Mouse (Mus musculus) heart, embryonic 15.5 days (tissue): ENCODE measurements around the gene Bckdk. TPM values are rescaled to one million over a fixed set of nuclear protein-coding genes. Genes with fewer than 3 reads are reported as not detected.

ENCODE experiments used
- ATAC-seq: fragments of 200-750 bp; cut with Nextera tagmentation; replicated peaks from 2 replicates; pipeline ENCODE4 v1.8.0; 2017; ENCODE audit warnings: low read depth, moderate TSS enrichment; ENCODE audit not compliant: insufficient number of reproducible peaks, insufficient read depth, low FRiP score
- H3K27ac ChIP-seq: fragments of 300-500 bp; sonication (generic); 2 replicates; pipeline ENCODE4 v1.5.1; 2015; ENCODE audit warnings: mild to moderate bottlenecking, inconsistent platforms
- H3K27me3 ChIP-seq: fragments of 300-500 bp; sonication (generic); 2 replicates; pipeline ENCODE4 v1.6.1; 2015; ENCODE audit warnings: inconsistent platforms
- H3K36me3 ChIP-seq: fragments of 300-500 bp; sonication (generic); 2 replicates; pipeline ENCODE4 v1.6.1; 2015; ENCODE audit warnings: mild to moderate bottlenecking, inconsistent platforms
- H3K4me1 ChIP-seq: fragments of 300-500 bp; sonication (generic); replicated peaks from 2 replicates; pipeline ENCODE4 v1.6.1; 2015; ENCODE audit warnings: inconsistent platforms
- H3K4me2 ChIP-seq: fragments of 300-500 bp; sonication (generic); 2 replicates; pipeline ENCODE4 v1.6.1; 2015; ENCODE audit warnings: inconsistent platforms, mild to moderate bottlenecking, moderate library complexity
- H3K4me3 ChIP-seq: fragments of 300-500 bp; sonication (generic); 2 replicates; pipeline ENCODE4 v1.5.1; 2015; ENCODE audit warnings: mild to moderate bottlenecking, inconsistent platforms
- H3K9ac ChIP-seq: fragments of 300-500 bp; sonication (generic); 2 replicates; pipeline ENCODE4 v1.6.1; 2015; ENCODE audit warnings: mild to moderate bottlenecking, inconsistent platforms
- H3K9me3 ChIP-seq: fragments of 300-500 bp; sonication (generic); replicated peaks from 2 replicates; pipeline ENCODE4 v1.6.1; 2016; ENCODE audit warnings: inconsistent platforms
- WGBS: fragments of 180-500 bp; shearing (Covaris S2); methylation state at CpG from one replicate; pipeline ENCODE4 v1.1.7; 2015; ENCODE audit warnings: mixed read lengths; 5-methylcytosine and 5-hydroxymethylcytosine counted together
- polyA plus RNA-seq: library from polyadenylated mRNA; unstranded; fragments of >200 nt; fragmentation: Nextera tagmentation; extraction: Ambion mirVana; gene quantifications from 2 replicates; pipeline ENCODE4 v1.2.1, GENCODE M21; 2015

Gene Bckdk
- polyA plus RNA-seq, 1 experiment from 2014 or later = 122 TPM

DNA sequence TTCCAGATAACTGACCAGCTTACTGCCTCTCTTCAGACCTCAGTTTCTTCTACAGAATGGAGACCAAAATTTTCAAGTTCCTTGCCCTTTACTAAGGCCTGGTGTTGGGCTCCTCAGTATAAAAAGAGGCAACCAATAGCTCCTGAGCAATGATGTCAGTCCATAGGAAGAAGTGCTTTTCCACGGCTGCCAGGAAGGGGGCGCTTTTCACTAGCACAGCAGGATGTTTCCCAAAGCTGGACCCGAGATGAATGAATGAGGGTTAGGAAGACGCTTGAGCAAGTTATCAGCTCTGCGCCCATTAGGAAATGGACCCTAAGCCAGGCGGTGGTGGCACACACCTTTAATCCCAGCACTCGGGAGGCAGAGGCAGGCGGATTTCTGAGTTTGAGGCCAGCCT, 17.6 kb downstream of the Bckdk start:
- Histone ChIP-seq H3K27ac (no peak overlapping the region), H3K36me3 (peaks cover 33% of the 10 kb centered on the region), H3K4me1 (no peaks in the 10 kb centered on the region), H3K9ac (no peak overlapping the region), H3K9me3 (no peaks in the 10 kb centered on the region), H3K27me3 (no peaks in the 10 kb centered on the region), H3K4me3 (no peak overlapping the region), H3K4me2 (no peak overlapping the region)
- ATAC-seq = no peak
- WGBS = 64% methylated on average over 8 of the region's 8 CpGs

DNA sequence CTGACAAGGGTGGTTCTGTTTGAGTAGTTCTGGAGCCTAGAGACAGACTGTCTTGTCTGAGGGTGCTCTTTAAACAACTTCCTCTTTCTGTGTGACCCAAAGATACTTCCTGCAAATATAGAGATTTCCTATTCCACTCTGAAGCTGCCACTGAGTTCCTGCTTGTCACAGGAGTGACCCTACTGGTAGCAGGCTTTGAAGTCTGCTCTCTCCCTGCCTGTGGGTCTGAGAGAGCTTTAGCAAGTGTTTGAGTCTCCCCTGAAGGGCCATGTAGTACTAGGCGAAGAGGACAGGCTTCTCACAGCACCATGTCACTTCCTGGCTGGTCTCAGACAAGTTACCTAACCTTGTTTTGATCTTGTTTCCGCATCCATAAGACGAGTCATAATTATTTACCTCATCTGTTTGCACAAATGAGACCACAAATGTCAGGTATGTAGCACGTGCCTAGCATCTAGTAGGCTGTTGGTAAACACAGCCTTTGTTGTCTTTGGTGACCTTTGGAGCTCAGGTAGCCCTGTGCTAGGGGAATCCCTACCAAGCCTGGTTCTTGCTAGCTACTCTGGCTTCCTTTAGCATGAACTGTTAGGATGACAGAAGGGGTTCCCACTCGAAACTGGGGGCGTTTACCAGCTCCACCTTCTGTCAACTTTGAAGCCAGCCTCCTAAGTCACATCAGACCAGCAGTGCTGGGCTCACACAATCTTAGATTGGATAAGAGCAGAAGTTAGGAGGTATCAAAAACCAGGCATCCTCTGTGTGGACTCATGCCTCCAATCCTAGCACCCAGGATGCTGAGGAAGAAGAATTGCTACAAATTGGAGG, 18.8 kb downstream of the Bckdk start:
- Histone ChIP-seq H3K9ac (no peak overlapping the region), H3K36me3 (peaks cover 24% of the 10 kb centered on the region; the same call in 1 of the 2 replicates)

DNA sequence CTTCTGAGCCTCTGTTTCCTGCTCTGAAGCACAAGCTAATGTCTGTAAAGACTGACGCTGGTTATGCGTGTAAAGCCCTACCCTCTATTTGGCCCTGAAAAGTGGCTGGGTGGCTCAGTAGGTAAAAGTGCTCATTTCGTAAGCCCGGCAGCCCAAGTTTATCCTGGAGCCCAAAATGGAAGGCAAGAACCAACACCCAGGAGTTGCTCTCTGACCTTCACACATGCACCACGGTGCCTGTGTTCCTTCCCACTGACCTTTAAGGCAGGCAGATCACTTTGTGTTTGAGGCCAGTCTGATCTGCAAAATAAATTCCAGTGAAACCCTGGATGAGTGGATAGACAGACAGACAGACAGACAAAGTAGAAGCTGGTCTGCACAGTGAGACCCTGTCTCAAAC, 19.8 kb downstream of the Bckdk start:
- WGBS = 91% methylated on average over 5 of the region's 5 CpGs
- no peak overlapping the region for H3K27ac ChIP-seq

More for the DNA sequence above, 18.8 kb downstream of the Bckdk start:
- Histone ChIP-seq H3K27me3 (peaks cover under 1% of the 10 kb centered on the region; the same call in 1 of the 2 replicates), H3K9me3 (no peaks in the 10 kb centered on the region), H3K4me3 (no peak overlapping the region), H3K4me2 (no peak overlapping the region), H3K27ac (no peak overlapping the region), H3K4me1 (no peaks in the 10 kb centered on the region)
- 78% methylated on average over 6 of the region's 6 CpGs for WGBS
- no peak for ATAC-seq

DNA sequence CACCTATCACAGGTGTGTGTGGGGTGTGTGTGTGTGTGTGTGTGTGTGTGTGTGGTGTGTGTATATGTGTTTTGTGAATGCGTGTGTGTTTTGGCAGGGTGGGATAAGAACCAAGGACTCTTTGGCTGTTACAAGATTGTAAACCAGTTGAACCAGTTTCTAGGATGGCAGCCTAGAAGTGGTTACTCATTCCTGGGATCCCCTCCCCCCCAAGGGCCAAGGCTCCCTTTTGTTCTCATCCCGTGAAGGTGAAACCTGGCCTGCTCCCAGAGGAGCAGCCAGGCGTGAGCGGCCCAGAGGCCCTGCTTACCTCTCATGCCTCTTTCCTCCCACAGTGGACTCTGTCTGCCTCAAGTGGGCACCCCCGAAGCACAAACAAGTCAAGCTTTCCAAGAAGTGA, 21.4 kb downstream of the Bckdk start:
- peaks cover 14% of the 10 kb centered on the region for H3K4me1 ChIP-seq
- H3K9me3 ChIP-seq = no peaks in the 10 kb centered on the region
- H3K9ac ChIP-seq = no peak overlapping the region
- peaks cover 23% of the 10 kb centered on the region; the same call in 1 of the 2 replicates for H3K36me3 ChIP-seq
- 73% methylated on average over 5 of the region's 5 CpGs for WGBS
- no peak overlapping the region for H3K27ac ChIP-seq
- no peak overlapping the region for H3K4me3 ChIP-seq
- no peak for ATAC-seq
- H3K27me3 ChIP-seq = peaks cover 23% of the 10 kb centered on the region
- H3K4me2 ChIP-seq = no peak overlapping the region

More for the DNA sequence above, 19.8 kb downstream of the Bckdk start:
- H3K4me1 ChIP-seq = peaks cover under 1% of the 10 kb centered on the region; the same call in 1 of the 2 replicates
- H3K9me3 ChIP-seq = no peaks in the 10 kb centered on the region
- H3K36me3 ChIP-seq = peaks cover 23% of the 10 kb centered on the region; the same call in 1 of the 2 replicates
- H3K4me3 ChIP-seq = no peak overlapping the region
- no peak overlapping the region for H3K4me2 ChIP-seq
- no peak for ATAC-seq
- no peak overlapping the region for H3K9ac ChIP-seq
- peaks cover 11% of the 10 kb centered on the region for H3K27me3 ChIP-seq

DNA sequence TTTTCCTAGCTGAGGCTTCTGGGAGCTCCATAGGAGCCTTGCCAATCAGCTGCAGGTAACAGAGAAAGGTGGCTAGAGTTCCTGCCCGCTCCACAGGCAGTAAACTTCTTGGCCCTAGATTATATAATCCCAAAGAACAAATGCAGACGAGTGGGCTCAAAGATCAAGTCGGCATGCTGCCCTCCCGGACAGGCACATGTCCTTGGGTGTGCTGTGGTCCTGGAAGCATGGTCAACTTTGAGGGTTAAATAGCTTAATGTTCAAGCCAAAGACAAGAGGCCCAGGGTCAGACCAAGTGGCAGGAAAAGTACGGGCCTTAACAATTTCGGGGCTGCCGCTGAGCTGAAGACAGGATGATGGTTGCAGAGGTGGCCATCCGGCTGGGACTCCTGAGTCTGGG, 22.2 kb downstream of the Bckdk start:
- no peak overlapping the region for H3K27ac ChIP-seq
- peaks cover 14% of the 10 kb centered on the region for H3K4me1 ChIP-seq
- H3K9me3 ChIP-seq = no peaks in the 10 kb centered on the region
- H3K9ac ChIP-seq = no peak overlapping the region
- no peak overlapping the region for H3K4me2 ChIP-seq
- H3K27me3 ChIP-seq = peaks cover 27% of the 10 kb centered on the region
- WGBS = 83% methylated on average over 8 of the region's 8 CpGs
- no peak for ATAC-seq
- no peak overlapping the region for H3K4me3 ChIP-seq
- 0 out of 2 replicates have a peak, but pooled peaks cover 15% of the 10 kb centered on the region for H3K36me3 ChIP-seq

DNA sequence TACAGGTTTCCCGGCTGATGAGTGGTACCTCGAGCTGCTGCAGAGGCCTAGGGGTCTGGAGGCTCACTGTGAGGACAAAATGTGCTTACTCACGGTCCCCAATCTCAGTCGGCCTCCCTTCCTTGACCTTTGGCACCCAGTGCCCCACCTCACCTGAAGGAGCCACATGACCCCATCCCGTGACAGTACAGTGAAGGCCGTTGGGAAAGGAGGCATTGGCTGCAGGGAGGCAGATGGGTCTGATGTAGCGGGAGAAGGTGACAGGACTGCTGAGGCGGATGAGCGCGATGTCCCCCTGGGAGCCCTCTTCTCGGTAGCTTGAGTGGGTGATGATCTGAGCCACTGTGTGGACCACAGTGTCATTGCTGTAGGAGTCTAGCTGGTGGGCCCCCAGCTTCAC, 23.0 kb downstream of the Bckdk start:
- Histone ChIP-seq H3K9ac (no peak overlapping the region), H3K4me2 (no peak overlapping the region), H3K4me3 (no peak overlapping the region), H3K27me3 (peaks cover 27% of the 10 kb centered on the region), H3K9me3 (no peaks in the 10 kb centered on the region), H3K27ac (no peak overlapping the region), H3K36me3 (0 out of 2 replicates have a peak, but pooled peaks cover 15% of the 10 kb centered on the region), H3K4me1 (peaks cover 20% of the 10 kb centered on the region)
- whole genome bisulfite sequencing = 86% methylated on average over 11 of the region's 11 CpGs
- no peak for ATAC-seq

DNA sequence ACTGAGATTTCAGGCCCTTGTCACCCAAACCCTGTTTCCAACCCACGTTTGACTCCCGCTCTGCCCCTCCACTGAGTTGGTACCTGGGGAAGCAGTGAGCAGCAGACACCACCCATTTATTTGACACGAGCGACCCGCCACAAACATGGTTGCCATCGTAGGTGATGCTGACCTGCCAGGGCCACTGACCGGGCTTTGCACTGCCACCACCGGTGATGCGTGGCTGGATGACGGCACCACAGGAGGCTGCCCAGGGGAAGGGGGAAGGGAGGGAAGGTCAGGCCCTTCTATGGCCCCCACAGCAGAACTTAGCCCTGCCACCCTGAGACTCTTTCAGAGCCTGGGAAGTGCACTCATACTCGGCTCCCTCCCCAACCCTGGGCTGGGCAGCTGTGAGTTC, 23.8 kb downstream of the Bckdk start:
- H3K27ac ChIP-seq = no peak overlapping the region
- peaks cover 20% of the 10 kb centered on the region for H3K4me1 ChIP-seq
- H3K36me3 ChIP-seq = 0 out of 2 replicates have a peak, but pooled peaks cover 9% of the 10 kb centered on the region
- no peak overlapping the region for H3K4me3 ChIP-seq
- no peak overlapping the region for H3K4me2 ChIP-seq
- ATAC-seq = no peak
- no peaks in the 10 kb centered on the region for H3K9me3 ChIP-seq
- H3K27me3 ChIP-seq = peaks cover 27% of the 10 kb centered on the region
- whole genome bisulfite sequencing = 88% methylated on average over 11 of the region's 11 CpGs
- no peak overlapping the region for H3K9ac ChIP-seq

DNA sequence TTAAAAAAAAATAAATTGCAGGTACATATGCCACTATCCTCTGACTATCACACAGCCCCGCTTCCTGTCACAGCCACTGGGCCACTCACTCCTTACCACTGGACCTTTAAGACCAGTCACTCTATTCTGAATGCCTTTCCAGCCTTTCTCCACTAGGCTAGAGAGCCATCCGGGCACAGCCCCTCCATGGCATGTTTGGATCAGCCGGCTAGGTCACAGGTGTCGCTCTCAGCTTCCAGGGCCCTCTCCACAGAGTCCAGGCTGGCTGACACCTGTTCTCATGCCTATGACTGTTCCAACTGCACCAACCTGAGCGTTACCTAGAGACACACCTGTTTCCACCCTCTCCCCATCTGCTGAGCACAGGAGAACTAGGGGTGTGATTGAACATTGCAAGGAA, 24.7 kb downstream of the Bckdk start:
- Histone ChIP-seq H3K4me2 (peak overlapping the region; percentile 54), H3K9ac (no peak overlapping the region), H3K36me3 (0 out of 2 replicates have a peak, but pooled peaks cover 7% of the 10 kb centered on the region), H3K27me3 (peaks cover 27% of the 10 kb centered on the region), H3K9me3 (no peaks in the 10 kb centered on the region), H3K27ac (no peak overlapping the region), H3K4me1 (peaks cover 20% of the 10 kb centered on the region), H3K4me3 (peak overlapping the region; percentile 22; the same call in 1 of the 2 replicates)
- no peak for ATAC-seq
- WGBS = 52% methylated on average over 5 of the region's 5 CpGs

DNA sequence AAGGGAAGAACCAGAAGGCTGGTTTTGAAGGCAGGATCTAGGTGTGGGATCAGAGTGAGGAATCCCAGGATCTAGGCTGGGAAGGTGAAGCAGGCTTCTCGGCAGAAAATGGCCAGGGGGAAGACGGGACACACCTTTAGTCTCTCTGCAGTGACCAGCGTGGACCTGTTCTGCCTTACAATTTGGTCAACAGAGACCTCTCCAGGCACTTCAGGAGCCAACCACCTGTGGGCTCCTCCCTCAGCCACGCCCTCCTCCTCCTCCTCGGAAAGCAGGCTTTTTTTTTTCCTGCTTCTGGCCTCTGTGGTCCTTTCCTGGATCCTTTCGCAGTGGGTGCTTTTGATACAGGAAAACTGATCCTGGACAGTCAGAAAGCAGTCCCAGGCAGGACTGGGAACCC, 26.0 kb downstream of the Bckdk start, which contains the start of gene Prss8:
Gene Prss8, minus strand, starts transcription at position 182 of the 400 bp plus-strand sequence.
- Histone ChIP-seq H3K9me3 (no peaks in the 10 kb centered on the region), H3K4me1 (peaks cover 24% of the 10 kb centered on the region), H3K27ac (no peak within 1 kb of the TSS), H3K4me3 (peak within 1 kb of the TSS; percentile 22), H3K36me3 (0 out of 2 replicates have a peak, but pooled peaks cover 1% of the 10 kb centered on the region), H3K4me2 (peak within 1 kb of the TSS; percentile 54), H3K9ac (peak within 1 kb of the TSS; percentile 47; the same call in 1 of the 2 replicates), H3K27me3 (peaks cover 27% of the 10 kb centered on the region)
- ATAC-seq = no peak
- WGBS = 24% methylated on average over 6 of the region's 6 CpGs

DNA sequence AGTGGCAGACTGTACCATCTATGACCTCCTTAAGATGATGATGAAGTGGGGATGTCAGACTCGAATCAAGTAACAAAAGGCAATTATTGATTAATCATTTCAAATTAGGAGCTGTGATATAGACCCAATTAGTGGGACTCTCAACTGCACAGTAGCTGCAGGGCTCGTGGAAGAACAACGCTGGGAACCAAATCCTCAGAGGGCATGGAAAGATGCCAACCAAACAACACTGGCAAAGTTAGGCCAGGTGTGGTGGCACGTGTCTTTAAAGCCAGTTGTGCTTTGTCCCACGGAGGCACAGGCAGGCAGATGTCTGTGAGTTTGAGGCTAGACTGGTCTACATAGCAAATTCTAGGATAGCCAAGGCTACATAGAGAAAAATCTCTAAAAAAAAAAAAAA, 26.8 kb downstream of the Bckdk start:
- Histone ChIP-seq H3K27ac (no peak overlapping the region), H3K4me1 (peaks cover 24% of the 10 kb centered on the region), H3K36me3 (no peaks in the 10 kb centered on the region), H3K27me3 (peaks cover 27% of the 10 kb centered on the region), H3K9ac (no peak overlapping the region), H3K4me2 (no peak overlapping the region), H3K4me3 (no peak overlapping the region), H3K9me3 (no peaks in the 10 kb centered on the region)
- WGBS = 83% methylated on average over 5 of the region's 5 CpGs
- no peak for ATAC-seq

DNA sequence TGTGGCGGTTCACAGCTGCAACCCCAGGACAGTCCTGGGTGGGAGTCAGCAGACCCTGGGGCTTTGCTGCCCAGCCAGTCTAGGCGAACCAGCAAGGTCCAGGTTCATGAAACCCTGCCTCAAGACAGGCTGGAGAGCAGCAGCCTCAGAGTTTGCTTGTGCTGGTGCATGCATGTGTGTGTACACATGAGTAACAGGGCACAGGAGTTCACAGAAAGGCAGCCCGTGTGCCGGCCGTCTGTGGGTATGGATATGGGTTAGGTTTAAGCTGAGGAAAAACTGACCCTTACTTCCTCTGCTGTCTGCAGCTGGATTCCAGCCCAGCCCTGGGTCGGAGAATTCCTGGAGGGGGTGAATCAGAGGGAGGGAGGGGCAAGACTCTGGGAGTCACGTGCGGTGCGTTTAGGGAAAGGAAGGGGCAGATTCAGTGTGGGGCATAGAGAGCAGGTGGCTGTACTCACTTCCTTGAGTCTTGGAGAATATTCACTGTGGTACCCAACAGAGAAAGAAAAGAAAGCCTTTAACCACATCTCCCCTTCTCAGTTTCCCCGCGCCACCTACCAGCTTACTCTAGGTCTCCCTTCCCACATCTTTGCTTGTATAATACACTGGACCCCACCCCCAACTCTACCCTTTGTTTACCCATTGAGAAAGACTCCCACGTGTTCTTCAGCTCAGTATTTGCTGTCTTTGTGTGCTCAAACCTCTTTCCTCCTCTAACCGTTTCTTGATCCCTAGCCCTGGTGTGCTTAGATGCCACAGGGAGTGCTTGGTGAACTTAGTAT, 27.7 kb downstream of the Bckdk start:
- Histone ChIP-seq H3K4me1 (peaks cover 30% of the 10 kb centered on the region), H3K27ac (peak overlapping the region; percentile 7; the same call in 1 of the 2 replicates), H3K9me3 (no peaks in the 10 kb centered on the region), H3K9ac (no peak overlapping the region), H3K4me3 (no peak overlapping the region), H3K36me3 (no peaks in the 10 kb centered on the region), H3K27me3 (peaks cover 27% of the 10 kb centered on the region), H3K4me2 (peak overlapping the region; percentile 13; the same call in 1 of the 2 replicates)
- no peak for ATAC-seq
- WGBS = 44% methylated on average over 13 of the region's 13 CpGs
